Mouse (Mus musculus) midbrain, embryonic 16.5 days (tissue): Measurements from ENCODE around the gene Nadsyn1. TPM values are rescaled to one million over a fixed set of nuclear protein-coding genes. Genes with fewer than 3 reads are reported as not detected.

ENCODE experiments used
- ATAC-seq: fragments of 200-750 bp; cut with Nextera tagmentation; 2 replicates; pipeline ENCODE4 v1.8.0; 2017; ENCODE audit warnings: moderate TSS enrichment
- H3K27ac ChIP-seq: fragments of 300-500 bp; sonication (generic); 2 replicates; pipeline ENCODE4 v1.5.1; 2014; ENCODE audit warnings: mild to moderate bottlenecking, low read length, mixed read lengths
- H3K27me3 ChIP-seq: fragments of 300-500 bp; sonication (generic); 2 replicates; pipeline ENCODE4 v1.6.1; 2014; ENCODE audit warnings: low read depth, low read length, mixed read lengths; ENCODE audit not compliant: control insufficient read depth, insufficient read depth
- H3K36me3 ChIP-seq: fragments of 300-500 bp; sonication (generic); 2 replicates; pipeline ENCODE4 v1.6.1; 2014; ENCODE audit warnings: mild to moderate bottlenecking, low read length, moderate library complexity, mixed read lengths; ENCODE audit not compliant: control insufficient read depth, insufficient read depth
- H3K4me1 ChIP-seq: fragments of 300-500 bp; sonication (generic); 2 replicates; pipeline ENCODE4 v1.6.1; 2014; ENCODE audit warnings: mild to moderate bottlenecking, low read length, mixed read lengths; ENCODE audit not compliant: control insufficient read depth, insufficient read depth
- H3K4me2 ChIP-seq: fragments of 300-500 bp; sonication (generic); 2 replicates; pipeline ENCODE4 v1.6.1; 2014; ENCODE audit warnings: mild to moderate bottlenecking, low read length, mixed read lengths
- H3K4me3 ChIP-seq: fragments of 300-500 bp; sonication (generic); 2 replicates; pipeline ENCODE4 v1.5.1; 2014; ENCODE audit warnings: low read depth, mild to moderate bottlenecking, low read length, moderate library complexity, mixed read lengths
- H3K9ac ChIP-seq: fragments of 300-500 bp; sonication (generic); 2 replicates; pipeline ENCODE4 v1.6.1; 2014; ENCODE audit warnings: low read depth, low read length, mixed read lengths
- H3K9me3 ChIP-seq: fragments of 300-500 bp; sonication (generic); replicated peaks from 2 replicates; pipeline ENCODE4 v1.6.1; 2014; ENCODE audit warnings: mild to moderate bottlenecking, low read length, mixed read lengths; ENCODE audit not compliant: control insufficient read depth, poor library complexity, severe bottlenecking
- WGBS: fragments of 180-500 bp; shearing (Covaris S2); extraction: QIAGEN DNeasy Blood & Tissue Kit; methylation state at CpG from one replicate; pipeline ENCODE4 v1.1.7; 2014; 5-methylcytosine and 5-hydroxymethylcytosine counted together
- polyA plus RNA-seq: library from polyadenylated mRNA; unstranded; fragments of >200 nt; fragmentation: Nextera tagmentation; extraction: Ambion mirVana; gene quantifications from 2 replicates; pipeline ENCODE4 v1.2.1, GENCODE M21; 2015

The Nadsyn1 gene
- polyA plus RNA-seq, 1 experiment from 2014 or later, result 6.5 TPM

DNA sequence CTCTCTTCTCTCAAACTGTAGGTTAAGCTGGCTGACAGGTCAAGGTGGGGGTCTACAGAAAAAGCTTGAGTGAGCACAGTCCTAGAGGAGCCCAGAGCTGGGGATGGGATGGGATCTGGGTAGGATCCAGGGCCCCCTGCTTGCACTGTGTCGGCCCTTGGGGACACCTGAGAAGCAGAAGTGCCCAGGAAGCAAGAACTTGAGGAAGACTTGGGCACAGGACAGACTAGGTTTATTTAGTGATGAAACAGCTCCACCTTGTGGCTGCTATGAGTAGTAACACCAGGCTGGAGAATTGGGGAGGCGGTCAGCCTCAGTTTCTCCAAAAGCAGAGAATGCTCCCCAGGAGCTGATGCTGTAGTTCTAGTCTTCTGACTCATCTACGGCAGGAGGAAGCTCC lies 58.9 kb downstream of the Nadsyn1 start:
- H3K9ac ChIP-seq, result no peak overlapping the region
- no peak overlapping the region for H3K4me2 ChIP-seq
- no peaks in the 10 kb centered on the region; the same call in 1 of the 2 replicates for H3K27me3 ChIP-seq
- 11% methylated on average over 3 of the region's 3 CpGs for WGBS
- no peak overlapping the region for H3K27ac ChIP-seq
- H3K9me3 ChIP-seq, result no peaks in the 10 kb centered on the region
- no peaks in the 10 kb centered on the region for H3K4me1 ChIP-seq
- H3K4me3 ChIP-seq, result no peak overlapping the region
- peak; percentile 66 for ATAC-seq
- H3K36me3 ChIP-seq, result no peaks in the 10 kb centered on the region

DNA sequence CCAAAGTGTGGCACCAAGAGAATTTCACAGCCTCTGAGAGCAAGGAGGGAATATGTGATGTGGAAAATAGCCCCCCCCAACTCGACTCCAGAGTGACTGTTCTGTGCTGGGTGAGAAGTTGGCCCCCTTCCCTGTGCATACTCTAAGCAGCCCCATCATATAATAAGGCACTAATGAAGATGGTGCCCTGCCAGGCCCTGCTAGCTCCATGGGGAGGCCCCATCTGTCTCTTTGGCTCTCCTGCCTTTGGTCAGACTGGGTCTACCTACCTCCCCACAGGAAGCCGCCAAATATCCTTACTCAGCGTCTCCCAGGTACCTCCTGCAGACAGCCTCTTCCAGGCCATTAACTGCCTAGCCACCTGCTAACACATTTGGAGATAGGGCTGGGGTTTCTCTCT lies 63.7 kb downstream of the Nadsyn1 start:
- no peak for ATAC-seq
- H3K4me3 ChIP-seq, result no peak overlapping the region

DNA sequence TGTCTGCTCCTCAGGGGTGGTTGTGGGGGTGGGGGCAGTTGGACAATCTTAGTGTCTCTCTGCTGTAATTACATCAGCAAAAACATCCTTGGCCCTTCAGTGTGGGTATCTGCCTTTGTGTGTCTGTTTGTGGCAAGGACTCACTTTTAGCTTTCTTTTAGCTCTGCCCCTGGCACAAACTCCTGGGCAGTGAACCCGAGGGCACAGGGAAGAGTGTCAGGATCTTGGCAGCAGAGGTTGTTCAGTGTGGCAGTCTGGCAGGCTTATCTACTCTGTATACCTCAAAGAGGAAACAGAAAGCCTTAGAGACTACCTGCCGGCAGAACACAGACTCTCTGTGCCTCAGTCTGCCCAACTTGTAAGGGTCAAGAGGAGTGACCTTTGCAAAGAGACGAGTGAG lies 65.0 kb downstream of the Nadsyn1 start:
- 68% methylated on average over 3 of the region's 3 CpGs for WGBS
- no peak for ATAC-seq
- no peak overlapping the region for H3K27ac ChIP-seq

More for the DNA sequence above, 63.7 kb downstream of the Nadsyn1 start:
- no peaks in the 10 kb centered on the region for H3K9me3 ChIP-seq
- H3K9ac ChIP-seq, result no peak overlapping the region
- H3K4me1 ChIP-seq, result peaks cover 7% of the 10 kb centered on the region; the same call in 1 of the 2 replicates
- 64% methylated on average over 3 of the region's 3 CpGs for WGBS
- H3K4me2 ChIP-seq, result no peak overlapping the region
- H3K27me3 ChIP-seq, result peaks cover 12% of the 10 kb centered on the region
- H3K36me3 ChIP-seq, result no peaks in the 10 kb centered on the region
- no peak overlapping the region for H3K27ac ChIP-seq

DNA sequence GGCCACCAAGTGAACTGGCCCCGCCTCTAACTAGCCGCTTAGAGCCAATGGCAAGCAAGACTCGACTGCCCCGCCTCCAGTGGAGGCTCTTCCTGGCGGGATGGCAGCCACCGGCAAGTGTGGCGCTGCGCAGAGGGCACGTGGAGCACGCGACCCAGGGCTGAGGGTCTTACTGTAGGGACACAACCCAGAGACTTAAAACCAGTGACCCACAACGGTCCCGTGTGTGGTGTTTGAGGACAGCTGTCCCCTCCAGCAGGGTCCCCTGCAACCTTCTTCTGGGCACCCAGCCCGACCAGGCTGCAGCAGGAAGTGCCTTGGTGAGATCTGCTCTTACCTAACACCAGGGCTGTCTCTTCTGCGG lies 65.6 kb downstream of the Nadsyn1 start:
- H3K4me3 ChIP-seq, result peak overlapping the region; percentile 44
- peak; percentile 89 for ATAC-seq
- H3K9me3 ChIP-seq, result no peaks in the 10 kb centered on the region
- WGBS, result 4% methylated on average over 15 of the region's 15 CpGs
- H3K27me3 ChIP-seq, result peaks cover 12% of the 10 kb centered on the region
- peak overlapping the region; percentile 94 for H3K4me2 ChIP-seq
- peaks cover 7% of the 10 kb centered on the region; the same call in 1 of the 2 replicates for H3K4me1 ChIP-seq
- no peak overlapping the region for H3K27ac ChIP-seq
- peak overlapping the region; percentile 48 for H3K9ac ChIP-seq
- H3K36me3 ChIP-seq, result no peaks in the 10 kb centered on the region

More for the DNA sequence above, 65.0 kb downstream of the Nadsyn1 start:
- no peaks in the 10 kb centered on the region for H3K36me3 ChIP-seq
- peaks cover 12% of the 10 kb centered on the region for H3K27me3 ChIP-seq
- H3K4me2 ChIP-seq, result no peak overlapping the region
- no peak overlapping the region for H3K9ac ChIP-seq
- no peak overlapping the region for H3K4me3 ChIP-seq
- H3K4me1 ChIP-seq, result peaks cover 7% of the 10 kb centered on the region; the same call in 1 of the 2 replicates
- no peaks in the 10 kb centered on the region for H3K9me3 ChIP-seq

DNA sequence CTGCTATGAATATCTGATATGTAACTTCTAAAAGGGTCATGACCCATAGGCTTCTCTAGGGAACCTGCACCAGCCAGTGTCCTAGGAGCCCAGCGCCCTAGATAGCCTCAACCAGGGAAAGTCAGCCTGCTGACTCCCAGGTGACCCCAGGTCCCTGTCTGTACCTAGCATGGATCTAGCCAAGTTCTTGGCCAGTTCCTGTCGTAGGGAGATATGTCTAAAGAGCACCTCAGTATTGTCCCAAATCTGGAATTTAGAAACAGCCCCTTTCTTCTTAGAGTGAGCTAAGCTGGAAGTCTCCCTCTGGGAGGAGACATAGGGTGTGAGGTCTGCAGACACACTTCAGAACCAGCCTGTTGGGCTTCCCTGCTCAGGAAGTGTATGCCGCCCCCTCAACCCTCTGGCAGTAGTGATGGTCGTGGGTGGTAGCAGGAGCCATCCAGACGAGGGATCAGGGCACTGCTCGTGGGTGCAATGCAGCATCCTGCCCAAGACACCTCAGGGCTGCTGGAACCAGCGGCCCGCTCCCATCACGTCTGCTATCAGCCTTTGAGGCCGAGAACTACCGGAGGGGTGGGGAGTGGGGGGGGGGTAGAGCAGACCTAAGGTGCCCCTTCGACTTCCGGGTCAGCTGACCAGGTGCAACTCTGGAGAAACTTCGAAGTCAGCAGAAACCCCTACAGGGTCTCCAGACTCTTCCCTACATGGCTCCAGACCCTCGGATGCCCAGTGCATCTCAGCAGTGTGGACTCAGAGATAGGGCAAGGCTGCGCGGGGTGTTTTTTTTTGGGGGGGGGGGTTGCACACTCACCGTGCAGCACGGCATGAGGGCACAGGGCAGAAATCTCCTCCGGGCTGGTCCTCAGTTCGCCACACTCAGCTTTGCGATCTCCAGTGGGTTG lies 66.3 kb downstream of the Nadsyn1 start, which contains the start of gene Osbpl5:
TSS of gene Osbpl5 (minus strand) at position 861 of the 902 bp plus-strand sequence.
- Histone ChIP-seq H3K27ac (no peak within 1 kb of the TSS), H3K27me3 (peaks cover 12% of the 10 kb centered on the region), H3K9ac (peak within 1 kb of the TSS; percentile 48), H3K36me3 (no peaks in the 10 kb centered on the region), H3K4me1 (peaks cover 7% of the 10 kb centered on the region; the same call in 1 of the 2 replicates), H3K9me3 (no peaks in the 10 kb centered on the region), H3K4me2 (peak within 1 kb of the TSS; percentile 94), H3K4me3 (peak within 1 kb of the TSS; percentile 44)
- ATAC-seq, result no peak
- 26% methylated on average over 22 of the region's 22 CpGs for WGBS

DNA sequence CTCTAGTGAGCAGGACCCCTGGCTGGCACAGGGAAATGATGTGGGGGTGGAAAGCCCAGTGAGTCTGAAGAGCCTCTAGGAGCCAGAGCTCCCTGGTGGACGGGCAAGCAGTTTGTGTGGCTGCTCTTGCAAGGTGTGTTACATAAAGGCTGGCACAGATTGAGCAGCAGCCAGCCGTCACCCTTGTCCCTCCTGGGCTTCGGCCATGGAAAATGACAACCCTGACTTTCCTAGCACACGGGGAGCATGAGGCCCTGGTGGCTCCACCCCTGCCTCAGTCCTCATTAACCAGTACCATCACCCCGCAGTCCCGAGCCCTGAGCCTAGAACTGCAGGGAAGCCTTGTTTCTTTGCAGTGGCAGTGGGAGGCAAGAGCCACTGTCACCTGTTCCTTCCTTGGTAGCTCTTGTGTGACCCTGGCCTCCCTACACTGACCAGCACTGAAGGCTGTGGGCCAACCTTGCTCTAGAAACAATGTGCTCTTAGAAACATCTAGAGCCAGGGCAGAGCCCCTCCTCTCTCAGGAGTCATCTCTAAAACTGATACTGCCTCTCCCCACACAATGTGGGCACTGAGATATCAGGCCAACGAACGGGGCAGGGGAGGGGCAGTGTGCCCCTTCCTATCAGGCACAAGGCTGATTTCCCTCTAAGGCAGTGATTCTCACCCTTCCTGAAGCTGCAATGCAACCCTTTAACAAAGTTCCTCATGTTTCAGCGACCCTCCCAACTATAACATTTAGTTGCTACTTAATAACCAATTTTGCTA lies 67.1 kb downstream of the Nadsyn1 start:
- Histone ChIP-seq H3K27ac (no peak overlapping the region), H3K9ac (no peak overlapping the region), H3K4me1 (peaks cover 7% of the 10 kb centered on the region; the same call in 1 of the 2 replicates), H3K4me3 (no peak overlapping the region), H3K36me3 (no peaks in the 10 kb centered on the region), H3K9me3 (no peaks in the 10 kb centered on the region), H3K27me3 (peaks cover 12% of the 10 kb centered on the region), H3K4me2 (no peak overlapping the region)
- 74% methylated on average over 9 of the region's 9 CpGs for WGBS
- no peak for ATAC-seq

DNA sequence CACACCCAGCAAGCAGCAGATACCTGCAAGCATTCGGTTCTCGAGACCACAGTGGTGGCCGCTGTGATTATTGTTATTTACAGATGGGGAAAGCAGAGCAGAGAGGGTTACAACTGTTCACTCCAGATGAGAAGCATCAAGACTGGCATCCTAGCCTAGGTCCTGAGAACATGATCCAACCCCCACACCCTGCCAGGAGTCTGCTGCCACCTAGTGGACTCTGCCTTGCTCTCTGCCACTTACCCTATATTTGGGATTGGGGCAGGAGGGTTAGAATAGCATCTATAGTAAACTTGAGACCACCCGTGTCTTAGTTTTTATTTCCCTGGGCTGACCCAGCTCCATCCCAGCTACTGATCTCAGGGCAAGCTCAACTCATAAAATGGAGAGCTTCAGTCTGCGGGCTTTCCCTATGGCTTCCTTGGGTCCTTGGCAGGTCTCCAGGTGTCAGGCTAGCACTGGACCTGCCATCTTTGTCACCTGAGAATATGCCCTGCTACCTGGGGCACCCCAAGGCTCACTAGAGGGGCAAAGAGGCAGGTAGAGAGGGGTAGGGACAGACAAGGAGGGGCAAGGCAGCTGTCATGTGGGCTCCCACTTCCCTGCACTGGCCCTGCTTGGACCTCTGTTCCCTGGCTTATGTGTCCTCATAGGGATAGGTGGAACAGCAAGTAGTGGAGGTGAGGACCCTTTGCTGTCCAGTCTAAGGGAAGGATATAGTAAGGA lies 68.5 kb downstream of the Nadsyn1 start:
- Histone ChIP-seq H3K4me3 (no peak overlapping the region), H3K4me1 (peaks cover 7% of the 10 kb centered on the region; the same call in 1 of the 2 replicates), H3K27ac (no peak overlapping the region), H3K9ac (no peak overlapping the region), H3K36me3 (no peaks in the 10 kb centered on the region), H3K9me3 (no peaks in the 10 kb centered on the region), H3K27me3 (peaks cover 12% of the 10 kb centered on the region), H3K4me2 (no peak overlapping the region)
- WGBS, result 45% methylated on average over 5 of the region's 5 CpGs
- no peak for ATAC-seq

DNA sequence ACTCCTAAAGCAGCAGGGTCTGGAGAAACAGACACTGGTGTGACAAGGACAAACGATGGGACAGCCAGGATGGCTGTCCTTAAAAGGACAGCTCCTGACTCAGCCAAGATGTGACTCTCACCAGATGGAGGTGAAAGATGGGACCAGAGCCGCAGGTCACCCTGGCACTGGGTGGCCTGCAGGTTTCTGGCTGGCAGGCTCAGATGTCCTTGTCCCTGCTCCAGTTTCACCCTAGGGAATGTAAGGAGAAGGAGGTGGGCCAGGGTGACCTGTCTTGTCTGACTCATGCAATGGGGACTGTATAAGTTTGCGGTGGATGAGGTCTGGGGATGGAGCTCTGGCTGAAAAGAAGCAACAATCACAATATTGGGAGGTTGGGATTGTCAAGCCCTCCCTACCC lies 70.0 kb downstream of the Nadsyn1 start:
- Histone ChIP-seq H3K4me3 (no peak overlapping the region), H3K9me3 (no peaks in the 10 kb centered on the region), H3K9ac (no peak overlapping the region), H3K36me3 (no peaks in the 10 kb centered on the region), H3K27ac (no peak overlapping the region), H3K4me2 (no peak overlapping the region), H3K27me3 (peaks cover 12% of the 10 kb centered on the region), H3K4me1 (peaks cover 14% of the 10 kb centered on the region)
- 85% methylated on average over 3 of the region's 3 CpGs for WGBS
- no peak for ATAC-seq
